In the genomic region with DNA sequence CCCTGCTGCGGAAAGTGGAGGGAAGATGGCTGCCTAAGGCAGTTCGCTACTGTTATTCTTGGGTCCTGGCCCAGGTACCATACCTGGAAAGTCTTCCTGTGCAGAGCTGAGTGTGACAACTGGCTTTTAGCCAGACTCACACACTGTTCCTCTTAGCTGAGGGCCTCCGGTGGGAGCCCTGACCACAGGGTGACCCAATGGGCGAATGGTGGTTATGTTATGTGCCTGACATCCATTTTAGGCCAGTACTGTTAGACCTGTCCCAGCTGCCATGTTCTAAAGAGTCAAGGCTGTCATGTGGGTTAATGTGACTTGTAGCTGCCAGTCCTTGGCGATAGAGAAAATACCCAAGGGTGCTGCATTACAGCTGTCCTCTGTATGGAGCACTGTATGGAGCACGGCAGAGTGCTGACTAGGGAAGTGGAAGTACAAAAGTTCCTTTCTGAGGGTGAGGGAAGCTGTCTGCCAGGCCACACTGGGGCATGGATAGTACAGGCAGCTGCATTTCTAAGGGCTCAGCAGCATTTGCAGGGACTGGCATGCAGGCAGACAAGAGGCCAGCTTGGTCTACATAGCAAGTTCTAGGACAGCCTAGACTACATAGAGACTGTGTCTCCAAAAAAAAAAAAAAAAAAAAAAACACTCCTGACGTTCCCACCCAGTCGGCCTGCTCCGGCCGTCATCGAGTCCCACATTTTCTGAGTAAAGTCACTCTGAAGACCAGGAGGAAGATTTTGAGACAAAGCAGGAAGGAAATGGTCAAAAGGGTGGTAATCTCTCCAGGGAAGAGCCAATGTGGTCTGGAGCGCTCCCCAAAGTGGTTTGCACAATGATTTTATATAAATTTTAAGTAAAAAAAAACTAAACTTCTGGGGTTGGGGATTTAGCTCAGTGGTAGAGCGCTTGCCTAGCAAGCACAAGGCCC, we compare ENCODE assay signal across 21 mouse cellular contexts. TPM values are rescaled to one million over a fixed set of nuclear protein-coding genes. Genes with fewer than 3 reads are reported as not detected.
DNase-seq lines count a peak whose midpoint lies in the region; ATAC-seq lines count a peak whose summit lies in the region.
"Had no signal": no experiment of that assay in that cellular context is flagged by ENCODE, and none has a peak within 500 bp of the region (broad histone marks: within the 10 kb centered on the region; RNA-seq: fewer than 3 reads in every experiment).

No protein-coding gene starts in this region.

- in situ Hi-C loops in ES-E14 (cut with MboI; ENCODE audit: low sequenced_read_pairs in 2 of 2, unreplicated experiment in 2 of 2), result no loop called here

- no peak; the same call in 1 of the 2 replicates for ATAC-seq in kidney, embryonic 16.5 days (ENCODE audit: low FRiP score, low TSS enrichment)
- peak; percentile 44; the same call in 1 of the 2 replicates for ATAC-seq in limb, embryonic 15.5 days (ENCODE audit: insufficient number of reproducible peaks, low FRiP score, low TSS enrichment, low read depth)
- peak; percentile 82 for ATAC-seq in megakaryocyte progenitor cell, adult 5-6 weeks (replicated peaks; ENCODE audit: poor library complexity)
- no peak for ATAC-seq in forebrain, embryonic 14.5 days
- no peak for ATAC-seq in forebrain, embryonic 11.5 days (replicated peaks; ENCODE audit: low FRiP score)
- ATAC-seq: forebrain, embryonic 15.5 days; hindbrain, embryonic 16.5 days; intestine, postnatal 0 days had no signal

- WGBS in kidney, embryonic 16.5 days, result 82% methylated on average over 13 of the region's 13 CpGs
- 76% methylated on average over 13 of the region's 13 CpGs for WGBS in limb, embryonic 15.5 days
- WGBS in forebrain, embryonic 14.5 days, result 91% methylated on average over 13 of the region's 13 CpGs
- WGBS in forebrain, embryonic 11.5 days, result 93% methylated on average over 13 of the region's 13 CpGs

- H3K9ac ChIP-seq in kidney, embryonic 16.5 days (replicated peaks; ENCODE audit: low read length), result no peak overlapping the region
- no peak overlapping the region for H3K9ac ChIP-seq in ES-E14 (ENCODE audit: insufficient read depth, low read depth, low read length, poor library complexity, severe bottlenecking)
- H3K9ac ChIP-seq in limb, embryonic 15.5 days, result no peak overlapping the region
- no peak overlapping the region for H3K9ac ChIP-seq in forebrain, embryonic 14.5 days (ENCODE audit: low read length)
- H3K9ac ChIP-seq in forebrain, embryonic 11.5 days (ENCODE audit: low read length), result no peak overlapping the region
- H3K9ac ChIP-seq: forebrain, embryonic 15.5 days; stomach, embryonic 15.5 days had no signal

- no peak overlapping the region for H3K27ac ChIP-seq in kidney, embryonic 16.5 days (ENCODE audit: low read length)
- no peak overlapping the region for H3K27ac ChIP-seq in ES-E14 (ENCODE audit: insufficient read depth, low read depth, low read length, poor library complexity, severe bottlenecking)
- peak overlapping the region; percentile 17; the same call in 1 of the 2 replicates for H3K27ac ChIP-seq in limb, embryonic 15.5 days
- H3K27ac ChIP-seq in forebrain, embryonic 14.5 days (ENCODE audit: low read depth, low read length), result no peak overlapping the region
- no peak overlapping the region for H3K27ac ChIP-seq in forebrain, embryonic 11.5 days (ENCODE audit: low read depth, low read length)
- H3K27ac ChIP-seq: forebrain, embryonic 15.5 days; macrophage; stomach, embryonic 15.5 days had no signal

- H3K36me3 ChIP-seq in kidney, embryonic 16.5 days (ENCODE audit: insufficient read depth, low read length), result peaks cover 27% of the 10 kb centered on the region
- H3K36me3 ChIP-seq in ES-E14 (ENCODE audit: control insufficient read depth, insufficient read depth, low read length, poor library complexity, severe bottlenecking), result peaks cover 17% of the 10 kb centered on the region
- peaks cover 42% of the 10 kb centered on the region for H3K36me3 ChIP-seq in limb, embryonic 15.5 days
- peaks cover 40% of the 10 kb centered on the region for H3K36me3 ChIP-seq in forebrain, embryonic 14.5 days (ENCODE audit: control insufficient read depth, insufficient read depth, low read length)
- no peaks in the 10 kb centered on the region; the same call in 1 of the 2 replicates for H3K36me3 ChIP-seq in forebrain, embryonic 11.5 days (ENCODE audit: control insufficient read depth, insufficient read depth, low read length)

- H3K27me3 ChIP-seq in kidney, embryonic 16.5 days (ENCODE audit: insufficient read depth, low read length), result no peaks in the 10 kb centered on the region
- H3K27me3 ChIP-seq in limb, embryonic 15.5 days, result no peaks in the 10 kb centered on the region
- no peaks in the 10 kb centered on the region for H3K27me3 ChIP-seq in forebrain, embryonic 14.5 days (replicated peaks; ENCODE audit: control insufficient read depth, insufficient read depth, low read length)
- H3K27me3 ChIP-seq in forebrain, embryonic 11.5 days (ENCODE audit: control insufficient read depth, insufficient read depth, low read length), result no peaks in the 10 kb centered on the region
- H3K27me3 ChIP-seq: forebrain, embryonic 15.5 days; stomach, embryonic 15.5 days had no signal

- peak; percentile 27 for DNase-seq in kidney, adult 18-20 months
- no peak for DNase-seq in ES-E14 (ENCODE audit: low read depth, low spot score)
- DNase-seq in forebrain, embryonic 14.5 days (ENCODE audit: low spot score), result no peak
- DNase-seq in forebrain, embryonic 11.5 days (ENCODE audit: low spot score), result no peak
- DNase-seq: cerebellum, adult 9-10 months; heart, postnatal 36 days; lung, adult 2 months; midbrain, embryonic 14.5 days; right cerebral cortex, adult 18-20 months had no signal

- H3K4me3 ChIP-seq in kidney, embryonic 16.5 days (ENCODE audit: low read length), result no peak overlapping the region
- no peak overlapping the region for H3K4me3 ChIP-seq in ES-E14 (ENCODE audit: insufficient read depth in 1 of 2, low read depth in 1 of 2, low read length in 2 of 2, poor library complexity in 1 of 2, severe bottlenecking in 1 of 2)
- H3K4me3 ChIP-seq in limb, embryonic 15.5 days, result no peak overlapping the region
- no peak overlapping the region for H3K4me3 ChIP-seq in forebrain, embryonic 14.5 days (ENCODE audit: low read depth, low read length)
- H3K4me3 ChIP-seq in forebrain, embryonic 11.5 days (ENCODE audit: low read depth, low read length), result no peak overlapping the region
- H3K4me3 ChIP-seq: forebrain, embryonic 15.5 days; stomach, embryonic 15.5 days had no signal

- no peaks in the 10 kb centered on the region for H3K4me1 ChIP-seq in kidney, embryonic 16.5 days (ENCODE audit: insufficient read depth, low read length)
- H3K4me1 ChIP-seq in ES-E14 (ENCODE audit: control insufficient read depth in 2 of 2, insufficient read depth in 2 of 2, low read length in 2 of 2, poor library complexity in 1 of 2), result no peaks in the 10 kb centered on the region
- 0 out of 2 replicates have a peak, but pooled peaks cover 3% of the 10 kb centered on the region for H3K4me1 ChIP-seq in limb, embryonic 15.5 days
- H3K4me1 ChIP-seq in forebrain, embryonic 14.5 days (ENCODE audit: control insufficient read depth, insufficient read depth, low read length), result no peaks in the 10 kb centered on the region
- no peaks in the 10 kb centered on the region for H3K4me1 ChIP-seq in forebrain, embryonic 11.5 days (replicated peaks; ENCODE audit: control insufficient read depth, insufficient read depth, low read length)
- H3K4me1 ChIP-seq: forebrain, embryonic 15.5 days; stomach, embryonic 15.5 days had no signal

- H3K9me3 ChIP-seq in kidney, embryonic 16.5 days (ENCODE audit: low read length), result no peaks in the 10 kb centered on the region
- H3K9me3 ChIP-seq in ES-E14 (ENCODE audit: control insufficient read depth, insufficient read depth, low read depth, low read length), result no peaks in the 10 kb centered on the region
- H3K9me3 ChIP-seq in limb, embryonic 15.5 days, result no peaks in the 10 kb centered on the region
- no peaks in the 10 kb centered on the region for H3K9me3 ChIP-seq in forebrain, embryonic 14.5 days (replicated peaks; ENCODE audit: control insufficient read depth, low read length)
- no peaks in the 10 kb centered on the region for H3K9me3 ChIP-seq in forebrain, embryonic 11.5 days (ENCODE audit: control insufficient read depth, low read length)
- H3K9me3 ChIP-seq: forebrain, embryonic 15.5 days; G1E; stomach, embryonic 15.5 days had no signal

- no peak overlapping the region for H3K4me2 ChIP-seq in kidney, embryonic 16.5 days (replicated peaks; ENCODE audit: low read depth, low read length)
- no peak overlapping the region for H3K4me2 ChIP-seq in limb, embryonic 15.5 days
- H3K4me2 ChIP-seq in forebrain, embryonic 14.5 days (ENCODE audit: low read length), result no peak overlapping the region
- no peak overlapping the region for H3K4me2 ChIP-seq in forebrain, embryonic 11.5 days (ENCODE audit: low read depth, low read length, severe bottlenecking)
- H3K4me2 ChIP-seq: forebrain, embryonic 15.5 days; heart, embryonic 11.5 days; stomach, embryonic 15.5 days had no signal

RNA-seq across cellular contexts. Expression of a gene that starts 23.7 kb away (rescaled TPM):
- polyA plus RNA-seq in kidney, embryonic 16.5 days (2015; fragmentation: Nextera tagmentation; extraction: Ambion mirVana), result 115 and 117 TPM in 2 replicates
- 56.6 and 73.8 TPM in 2 replicates for total RNA-seq in ES-E14 (2012; rRNA removed)
- 130 and 138 TPM in 2 replicates for polyA plus RNA-seq in limb, embryonic 15.5 days (2015; fragmentation: Nextera tagmentation; extraction: Ambion mirVana)
- 21.0 and 26.4 TPM in 2 replicates for total RNA-seq in megakaryocyte progenitor cell, adult 5-6 weeks (2015)
- total RNA-seq in megakaryocyte progenitor cell, adult 5-6 weeks (2017), result 17.5 and 18.7 TPM in 2 replicates
- 84.9 and 89.1 TPM in 2 replicates for polyA plus RNA-seq in forebrain, embryonic 14.5 days (2014; fragmentation: Nextera tagmentation; extraction: Ambion mirVana)
- polyA plus RNA-seq in forebrain, embryonic 11.5 days (2014; fragmentation: Nextera tagmentation; extraction: Ambion mirVana), result 85.4 and 96.4 TPM in 2 replicates

RNA-seq across cellular contexts. Expression of a gene that starts 39.6 kb away (rescaled TPM):
- 16.9 and 18.9 TPM in 2 replicates for polyA plus RNA-seq in kidney, embryonic 16.5 days (2015; fragmentation: Nextera tagmentation; extraction: Ambion mirVana)
- 11.0 and 13.3 TPM in 2 replicates for total RNA-seq in ES-E14 (2012; rRNA removed)
- polyA plus RNA-seq in limb, embryonic 15.5 days (2015; fragmentation: Nextera tagmentation; extraction: Ambion mirVana), result 12.1 and 13.1 TPM in 2 replicates
- 12.4 and 16.8 TPM in 2 replicates for total RNA-seq in megakaryocyte progenitor cell, adult 5-6 weeks (2015)
- total RNA-seq in megakaryocyte progenitor cell, adult 5-6 weeks (2017), result 10.6 and 13.0 TPM in 2 replicates
- 29.0 and 31.1 TPM in 2 replicates for polyA plus RNA-seq in forebrain, embryonic 14.5 days (2014; fragmentation: Nextera tagmentation; extraction: Ambion mirVana)
- polyA plus RNA-seq in forebrain, embryonic 11.5 days (2014; fragmentation: Nextera tagmentation; extraction: Ambion mirVana), result 13.0 and 14.7 TPM in 2 replicates

RNA-seq across cellular contexts. Expression of a gene that starts 39.7 kb away (rescaled TPM):
- 14.7 and 28.7 TPM in 2 replicates for polyA plus RNA-seq in kidney, embryonic 16.5 days (2015; fragmentation: Nextera tagmentation; extraction: Ambion mirVana)
- 96.6 and 110 TPM in 2 replicates for total RNA-seq in ES-E14 (2012; rRNA removed)
- polyA plus RNA-seq in limb, embryonic 15.5 days (2015; fragmentation: Nextera tagmentation; extraction: Ambion mirVana), result 29.3 and 33.1 TPM in 2 replicates
- total RNA-seq in megakaryocyte progenitor cell, adult 5-6 weeks (2015), result 32.5 and 37.0 TPM in 2 replicates
- total RNA-seq in megakaryocyte progenitor cell, adult 5-6 weeks (2017), result 33.2 and 33.8 TPM in 2 replicates
- polyA plus RNA-seq in forebrain, embryonic 14.5 days (2014; fragmentation: Nextera tagmentation; extraction: Ambion mirVana), result 52.3 and 73.3 TPM in 2 replicates
- polyA plus RNA-seq in forebrain, embryonic 11.5 days (2014; fragmentation: Nextera tagmentation; extraction: Ambion mirVana), result 72.9 and 73.9 TPM in 2 replicates

RNA-seq across cellular contexts. Expression of a gene that starts 54.9 kb away (rescaled TPM):
- 0.22 TPM in 2 replicates for polyA plus RNA-seq in kidney, embryonic 16.5 days (2015; fragmentation: Nextera tagmentation; extraction: Ambion mirVana)
- total RNA-seq in ES-E14 (2012; rRNA removed), result 0.09 and 0.11 TPM in 2 replicates
- polyA plus RNA-seq in limb, embryonic 15.5 days (2015; fragmentation: Nextera tagmentation; extraction: Ambion mirVana), result 0.49 and 0.67 TPM in 2 replicates
- total RNA-seq in megakaryocyte progenitor cell, adult 5-6 weeks (2015), result not detected in 2 replicates
- total RNA-seq in megakaryocyte progenitor cell, adult 5-6 weeks (2017), result not detected in 2 replicates
- polyA plus RNA-seq in forebrain, embryonic 14.5 days (2014; fragmentation: Nextera tagmentation; extraction: Ambion mirVana), result 2.4 and 4.9 TPM in 2 replicates
- 0.55 and 0.83 TPM in 2 replicates for polyA plus RNA-seq in forebrain, embryonic 11.5 days (2014; fragmentation: Nextera tagmentation; extraction: Ambion mirVana)
- polyA plus RNA-seq: G1E; lung, adult 2 months; macrophage; small intestine, adult 2 months; thymus, postnatal 0 days had no signal

Comparison
In these comparisons a context has a peak if more than half of its experiments do, and no peak if none do; other contexts are left out.
1. ATAC-seq: peak in limb, embryonic 15.5 days (single experiment) and megakaryocyte progenitor cell, adult 5-6 weeks (single experiment); none in kidney, embryonic 16.5 days (single experiment), forebrain, embryonic 14.5 days (single experiment) and forebrain, embryonic 11.5 days (single experiment).